Mouse (Mus musculus) retina, postnatal 7 days (tissue): ENCODE measurements around the gene Erc1.

ENCODE experiments used
- DNase-seq: peaks from one replicate; pipeline ENCODE4 v3.0.0-alpha.2; 2012; ENCODE audit warnings: low read depth, low spot score

The Erc1 gene

DNA sequence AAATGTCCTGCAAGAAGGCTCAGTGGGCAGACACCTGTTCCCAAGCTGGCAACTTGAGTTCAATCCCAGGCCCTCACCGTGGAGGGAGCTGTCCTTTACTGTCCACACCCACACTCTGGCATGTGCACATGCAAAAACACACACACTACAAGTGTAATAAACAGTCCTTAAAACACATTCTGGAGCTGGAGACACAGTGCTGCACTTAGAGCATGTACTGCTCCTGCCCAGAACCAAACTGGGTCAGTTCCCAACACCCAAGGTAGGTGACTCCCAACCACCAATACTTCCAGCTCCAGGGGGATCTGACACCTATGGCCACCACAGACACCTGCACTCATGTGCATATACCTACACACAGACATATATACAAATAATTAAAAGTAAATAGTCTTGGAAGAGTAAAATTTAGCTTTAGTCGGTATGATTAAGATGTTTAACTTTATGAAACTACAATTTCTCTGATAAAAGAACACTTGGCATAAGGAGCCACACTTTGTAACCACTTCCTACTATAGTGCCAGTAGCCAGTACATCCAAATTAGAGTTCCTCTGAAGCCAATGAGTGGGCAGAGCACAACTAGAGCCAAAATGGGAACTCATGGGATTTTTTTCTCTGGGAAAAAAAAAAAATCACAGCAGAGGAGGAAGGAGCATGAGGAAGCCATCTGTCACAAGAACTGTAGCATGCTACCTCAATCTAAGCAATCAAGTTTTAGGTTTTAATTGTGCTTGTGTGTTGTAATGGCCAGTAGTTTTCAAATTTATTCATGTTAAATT, 39.1 kb downstream of the Erc1 start:
- no peak for DNase-seq

DNA sequence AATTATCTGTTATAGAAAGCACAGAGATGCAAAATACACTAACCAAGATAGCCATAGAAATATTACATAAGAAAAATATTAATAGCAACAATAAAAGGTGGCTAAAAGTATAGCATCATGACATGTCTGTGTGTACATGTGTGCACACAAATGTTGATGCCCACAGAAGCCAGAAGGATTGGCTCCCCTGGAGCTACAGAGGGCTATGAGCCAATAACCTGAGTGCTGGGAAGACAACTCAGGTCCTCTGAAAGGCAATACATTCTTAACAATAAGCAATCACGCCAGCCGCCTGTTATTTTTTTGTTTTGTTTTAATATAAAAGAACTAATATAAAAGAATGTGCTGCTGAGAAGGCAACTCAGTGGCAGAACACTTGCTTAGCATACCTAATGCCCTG, 44.7 kb downstream of the Erc1 start:
- DNase-seq: no peak

DNA sequence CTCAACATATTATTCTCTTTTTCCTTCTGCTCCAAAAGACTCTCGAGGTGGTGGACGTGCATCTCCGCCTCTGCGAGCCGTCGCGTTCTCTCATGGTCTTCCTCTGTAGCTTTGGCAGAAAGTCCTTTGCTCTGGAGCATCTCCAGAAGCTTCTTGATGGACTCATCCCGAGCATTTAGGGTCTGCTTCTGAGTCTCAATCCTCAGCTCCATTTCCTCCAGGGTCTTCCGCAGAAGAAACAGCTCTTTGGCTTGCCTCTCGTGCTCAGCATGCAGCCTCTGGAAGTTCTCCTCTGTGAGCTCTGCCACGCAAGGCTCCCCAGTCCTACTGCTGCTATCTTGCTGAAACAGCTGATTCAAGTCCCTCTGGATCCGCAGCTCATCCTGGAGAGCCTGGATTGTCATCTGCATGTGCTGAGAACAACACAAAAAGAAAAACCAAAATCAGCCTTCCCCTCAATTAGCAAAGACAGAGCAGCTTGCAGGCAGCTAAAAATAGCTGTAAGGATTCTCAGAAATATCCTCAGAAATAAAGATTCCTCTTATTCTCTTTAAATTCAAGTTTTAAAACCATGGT, 51.0 kb downstream of the Erc1 start:
- DNase-seq: no peak

DNA sequence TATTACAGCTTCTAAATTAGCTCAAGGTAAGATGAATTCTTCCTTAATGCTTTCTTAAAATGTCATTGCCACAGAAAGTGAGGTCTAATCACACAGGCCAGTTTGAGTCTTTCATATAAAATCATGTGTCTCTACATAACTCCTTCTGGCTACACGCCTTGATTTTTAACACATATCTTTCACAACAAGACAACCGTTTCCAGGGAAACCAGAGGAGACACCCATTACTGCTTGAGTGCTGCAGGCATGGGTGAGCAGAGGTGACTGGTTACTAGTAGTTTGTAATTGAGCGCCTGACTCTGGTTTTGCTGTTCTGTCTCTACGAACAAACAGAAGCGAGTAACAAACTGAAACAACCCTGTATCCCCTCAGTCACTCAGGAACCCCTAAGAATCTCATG, 51.7 kb downstream of the Erc1 start:
- DNase-seq: no peak

DNA sequence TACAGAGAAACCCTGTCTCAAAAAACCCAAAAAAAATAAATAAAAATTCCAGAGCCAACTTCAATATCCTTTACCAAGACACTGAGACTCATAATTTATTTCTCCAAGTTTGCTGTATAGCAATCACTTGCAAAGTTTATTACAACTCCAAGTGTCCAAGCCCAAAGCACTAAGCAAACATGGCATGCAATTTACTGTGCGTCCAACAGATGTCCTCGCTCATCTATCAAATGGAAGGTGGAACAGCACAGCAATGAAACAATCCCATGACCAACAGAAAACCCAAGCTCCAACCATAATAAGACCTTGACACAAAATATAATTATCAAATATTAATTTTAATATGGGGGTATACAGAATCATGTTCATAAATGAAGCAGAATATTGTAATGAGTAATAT, 55.4 kb downstream of the Erc1 start:
- peak; percentile 51 for DNase-seq

DNA sequence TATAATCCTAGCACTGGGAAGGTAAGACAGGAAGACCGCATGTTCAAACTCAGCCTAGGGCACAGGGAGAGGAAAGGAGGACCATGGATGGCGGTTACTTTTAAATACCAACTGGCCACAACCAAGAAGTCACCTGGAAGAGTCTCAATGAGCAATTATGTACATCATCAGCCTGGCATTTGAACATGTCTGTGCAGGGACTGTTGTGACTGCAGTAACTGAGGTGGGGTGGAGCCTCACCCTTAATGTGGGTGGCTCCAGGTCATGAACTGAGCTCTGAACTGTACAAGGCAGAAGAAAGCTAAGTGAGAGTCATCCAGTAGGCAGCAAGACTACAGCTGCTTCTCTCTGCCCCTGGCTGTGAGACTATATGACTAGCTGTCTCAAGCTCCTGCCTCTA, 65.6 kb downstream of the Erc1 start:
- DNase-seq: no peak

DNA sequence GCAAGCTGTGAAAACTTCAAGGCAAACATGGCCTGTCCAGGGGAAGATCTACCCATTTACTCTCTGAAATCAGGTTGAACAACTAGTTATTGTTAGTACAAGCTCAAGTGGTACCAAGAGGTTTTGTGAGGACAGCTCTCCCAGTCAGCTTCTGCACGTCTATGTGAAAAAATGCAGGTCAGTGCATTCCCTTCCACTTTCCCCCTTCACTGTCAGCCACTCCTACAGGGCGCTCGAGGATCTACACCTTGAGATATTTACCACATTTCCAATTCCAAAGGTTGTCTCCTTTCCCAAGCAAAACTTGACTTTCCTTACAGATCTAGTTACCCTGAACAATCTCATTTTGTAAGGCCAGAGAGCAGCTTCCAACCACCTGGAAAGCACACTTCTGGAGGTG, 66.9 kb downstream of the Erc1 start:
- DNase-seq: no peak

DNA sequence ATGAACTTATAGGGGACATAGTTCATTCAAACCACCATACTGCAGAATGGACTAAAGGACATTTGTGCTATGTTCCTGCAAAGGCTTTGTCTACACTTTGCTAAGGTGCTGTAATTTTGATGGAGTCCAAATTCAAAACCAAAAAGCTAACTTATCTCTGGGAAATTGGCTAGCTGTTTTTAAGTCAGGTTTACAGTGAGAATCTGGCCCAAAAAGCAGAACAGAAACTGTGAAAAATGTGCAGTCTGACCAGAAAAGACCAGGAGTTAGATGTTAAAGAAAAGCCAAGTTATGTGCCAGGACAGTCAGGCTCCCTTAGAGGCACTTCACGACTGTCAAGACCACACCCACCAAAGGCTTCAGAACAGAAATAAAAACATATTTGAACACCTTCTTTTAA, 79.2 kb downstream of the Erc1 start:
- DNase-seq: no peak

DNA sequence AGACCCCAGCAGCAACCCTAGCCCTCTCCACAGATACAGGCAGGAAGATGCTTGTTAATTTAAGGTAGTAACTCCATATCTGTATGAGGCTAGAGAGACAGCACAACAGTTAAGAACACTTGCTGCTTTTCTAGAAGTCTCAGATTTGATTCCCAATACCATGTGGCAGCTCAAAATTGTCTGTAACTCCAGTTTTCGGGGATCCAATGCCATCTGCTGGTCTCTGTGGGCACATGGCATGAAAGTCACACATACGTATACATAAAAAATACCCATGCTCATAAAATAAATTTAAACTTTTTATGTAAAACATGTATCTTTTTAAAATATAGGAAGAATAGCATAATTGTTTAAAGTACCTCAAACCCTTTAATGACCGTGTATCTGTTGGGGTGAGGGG, 83.6 kb downstream of the Erc1 start:
- no peak for DNase-seq

DNA sequence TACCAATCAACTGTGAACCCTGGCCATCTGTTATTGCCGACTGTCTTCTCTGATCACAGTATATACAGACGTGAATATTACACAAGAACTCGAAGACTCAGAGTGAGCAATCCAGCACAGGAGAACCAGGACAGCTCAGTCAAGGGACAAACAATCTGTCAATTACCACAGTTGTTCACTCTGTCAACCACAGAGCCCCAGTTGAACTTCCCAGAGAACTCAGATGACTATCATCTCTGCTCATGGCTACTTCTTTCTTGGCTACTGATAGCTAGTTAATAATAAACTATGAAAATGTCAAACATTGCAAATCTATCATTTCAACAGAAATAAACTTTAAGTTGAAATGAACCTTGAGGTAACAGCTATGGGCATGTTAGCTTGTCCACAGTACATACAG, 88.1 kb downstream of the Erc1 start:
- no peak for DNase-seq

DNA sequence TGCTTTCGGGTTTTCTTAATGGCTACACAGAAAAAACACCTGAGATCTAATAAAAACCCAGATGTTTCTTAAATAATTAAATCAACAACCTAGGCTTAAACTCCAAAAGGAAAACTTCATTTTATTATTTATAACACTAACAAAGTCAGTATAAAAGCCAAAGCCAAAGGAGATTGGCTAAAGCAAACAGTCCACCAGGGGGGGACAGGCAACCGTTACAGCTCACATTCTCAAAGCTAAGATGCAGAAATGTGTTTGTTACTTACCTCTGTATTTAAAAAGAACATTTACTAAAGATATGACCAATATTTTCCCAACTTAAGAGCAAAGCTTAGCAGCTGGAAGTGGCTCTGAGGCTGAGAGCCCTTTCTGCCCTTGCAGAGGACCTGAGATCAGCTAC, 89.5 kb downstream of the Erc1 start:
- DNase-seq: no peak

DNA sequence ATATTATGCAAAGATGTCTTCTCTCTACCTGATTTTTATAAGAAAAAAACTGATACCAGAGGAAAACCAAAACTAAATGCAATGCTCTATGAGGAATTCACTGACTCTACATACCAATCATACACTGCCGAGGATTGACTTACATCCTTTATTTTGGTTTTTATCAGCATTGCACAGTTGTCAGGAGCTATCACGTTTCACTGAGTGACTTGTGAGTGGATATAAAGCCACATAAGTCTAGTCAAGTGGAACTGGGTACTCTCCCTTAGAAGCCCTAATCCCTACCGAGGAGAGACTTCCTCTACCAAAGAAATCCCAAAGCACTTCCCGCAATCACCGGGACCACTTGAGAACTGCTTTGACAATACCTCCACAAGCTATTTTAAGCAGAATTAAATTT, 90.2 kb downstream of the Erc1 start:
- DNase-seq: no peak

DNA sequence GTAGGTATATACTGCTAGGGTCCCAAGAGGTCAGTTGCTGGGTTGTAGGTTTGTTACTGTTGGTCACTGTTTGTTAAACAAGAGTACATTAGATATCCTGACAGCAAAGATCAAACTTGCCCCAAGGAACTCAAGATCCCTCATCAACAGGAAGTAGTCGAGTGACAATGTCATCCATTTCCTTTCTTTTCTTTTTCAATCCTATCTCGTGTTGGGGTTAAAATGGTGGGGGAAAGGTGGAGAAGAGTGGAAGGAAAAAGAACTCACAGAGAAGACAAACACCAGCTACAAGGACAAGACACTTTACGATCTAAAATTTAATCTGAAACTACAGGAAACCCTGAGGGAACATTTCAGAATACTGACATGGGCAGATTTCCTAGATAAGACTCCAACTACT, 92.1 kb downstream of the Erc1 start:
- no peak for DNase-seq

DNA sequence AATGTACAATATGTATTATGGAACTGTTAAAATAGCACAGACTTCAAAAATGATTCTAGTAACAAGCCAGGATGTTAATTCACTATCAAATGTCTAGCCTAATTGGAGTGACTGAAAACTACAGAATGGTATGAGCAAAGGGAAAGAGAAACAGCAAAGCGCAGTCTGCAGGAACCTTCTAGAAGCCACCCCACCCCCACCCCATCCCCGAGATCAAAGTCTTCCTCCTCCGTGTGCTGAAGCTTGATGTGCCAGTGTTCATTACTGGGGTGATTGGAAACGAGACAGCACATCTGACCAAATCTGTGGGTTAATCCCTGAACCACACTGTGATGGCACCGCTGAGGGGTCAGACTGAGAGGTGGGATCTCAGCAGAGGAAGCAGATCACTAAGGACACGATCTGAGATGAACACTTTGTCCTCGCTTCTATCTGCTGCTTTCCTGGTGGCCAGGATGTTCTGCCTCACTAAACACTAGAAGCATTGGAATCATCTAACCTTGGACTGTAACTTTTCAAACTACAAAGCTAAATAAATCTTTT, 98.8 kb downstream of the Erc1 start:
- no peak for DNase-seq

DNA sequence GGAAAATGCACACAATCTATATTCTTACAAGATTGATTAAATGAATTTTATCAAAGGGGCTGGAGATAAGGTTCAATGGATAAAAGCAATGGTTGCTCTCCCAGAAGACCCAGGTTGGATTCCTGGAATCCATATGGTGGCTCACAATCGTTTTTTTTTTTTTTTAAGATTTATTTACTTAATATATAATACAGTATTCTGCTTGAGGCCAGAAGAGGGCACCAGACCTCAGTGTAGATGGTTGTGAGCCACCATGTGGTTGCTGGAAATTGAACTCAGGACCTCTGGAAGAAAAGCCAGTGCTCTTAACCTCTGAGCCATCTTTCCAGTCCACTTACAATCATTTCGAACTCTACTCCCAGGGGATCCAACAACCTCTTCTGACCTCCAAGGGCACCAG, 106.1 kb downstream of the Erc1 start:
- no peak for DNase-seq

DNA sequence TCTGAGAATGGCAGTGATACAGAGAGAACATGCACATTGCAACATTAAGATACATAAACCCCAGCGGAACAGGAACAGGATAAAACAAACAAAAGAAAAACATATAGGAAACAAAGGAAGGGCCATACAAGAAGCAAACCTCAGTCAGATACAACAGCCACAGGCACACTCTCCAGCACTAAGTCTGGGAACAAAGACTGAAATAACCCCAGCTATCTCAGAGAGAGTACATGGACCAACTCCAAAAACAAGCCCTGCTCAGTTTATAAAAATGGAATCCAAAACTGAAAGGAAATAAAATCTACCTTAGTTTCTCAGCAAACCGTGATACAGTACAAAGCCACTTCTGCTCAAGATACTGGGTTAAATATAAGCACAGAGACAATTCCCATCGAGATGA, 107.4 kb downstream of the Erc1 start:
- no peak for DNase-seq

DNA sequence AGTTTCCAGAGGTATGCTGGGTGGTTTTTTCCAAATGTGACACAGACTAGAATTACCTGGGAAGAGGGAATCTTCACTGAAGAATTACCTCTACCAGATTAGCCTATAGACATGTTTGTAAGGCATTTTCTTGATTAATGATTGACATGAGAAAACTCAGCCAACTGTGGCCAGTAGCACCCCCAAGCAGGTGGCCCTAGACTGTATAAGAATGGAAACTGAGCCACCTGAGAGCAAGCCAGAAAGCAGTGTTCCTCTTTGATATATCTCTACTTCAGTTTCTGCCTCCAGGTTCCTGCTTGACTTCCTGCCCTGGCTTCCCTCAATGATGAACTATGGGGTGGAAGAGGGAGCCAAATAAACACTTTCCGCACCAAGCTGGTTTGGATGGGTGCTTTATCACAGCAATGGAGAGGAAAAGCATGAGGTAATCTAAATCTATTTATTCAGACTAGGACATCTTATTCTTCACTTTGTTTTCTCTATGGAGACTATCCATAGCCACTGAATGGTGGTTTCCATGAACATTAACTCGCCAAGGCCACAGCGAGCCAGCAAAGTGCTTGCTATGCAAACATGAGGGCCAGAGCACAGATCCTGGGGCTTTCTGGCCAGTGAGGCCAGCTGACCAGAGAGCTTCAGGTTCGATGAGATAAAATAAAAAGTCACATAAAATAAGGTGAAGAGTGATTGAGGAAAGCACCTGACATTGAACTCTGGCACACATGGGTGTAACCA, 109.2 kb downstream of the Erc1 start:
- no peak for DNase-seq

DNA sequence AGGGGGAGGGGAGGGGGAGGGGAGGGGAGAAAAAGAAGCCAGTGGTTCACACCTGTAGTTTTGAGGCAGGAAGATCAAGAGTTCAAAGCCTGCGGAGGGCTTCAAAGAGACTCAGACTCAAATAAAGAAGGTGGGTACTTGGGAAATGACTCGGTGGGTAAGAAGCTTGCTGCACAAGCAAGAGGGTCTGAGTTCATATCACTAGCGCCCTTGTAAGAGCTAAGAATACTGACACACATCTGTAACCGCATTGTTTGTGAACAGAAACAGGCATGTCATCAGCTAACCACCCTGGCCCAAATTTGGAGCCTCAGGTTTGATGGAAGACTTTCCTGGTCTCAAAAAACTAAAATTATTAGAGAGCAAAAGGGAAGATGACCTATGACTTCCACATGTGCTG, 110.3 kb downstream of the Erc1 start:
- no peak for DNase-seq

DNA sequence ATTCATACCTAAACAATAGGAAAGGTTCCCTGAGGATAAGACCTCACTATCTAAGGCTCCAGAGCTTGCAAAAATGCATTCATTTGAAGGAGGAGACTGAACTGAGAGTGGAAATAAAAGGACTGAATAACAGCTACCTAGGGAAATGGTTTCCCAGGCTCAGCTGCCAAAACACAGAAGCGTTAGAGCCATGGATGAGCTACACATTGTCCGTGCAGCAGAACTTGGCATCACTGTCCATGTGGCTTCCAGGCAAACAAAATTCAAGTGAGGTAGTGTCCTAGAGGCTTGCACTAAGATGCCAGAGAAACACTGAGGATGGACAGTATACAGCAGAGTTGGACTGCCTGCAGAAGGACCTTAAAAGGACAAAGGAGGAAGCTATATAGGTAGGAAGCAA, 112.0 kb downstream of the Erc1 start:
- DNase-seq: no peak

DNA sequence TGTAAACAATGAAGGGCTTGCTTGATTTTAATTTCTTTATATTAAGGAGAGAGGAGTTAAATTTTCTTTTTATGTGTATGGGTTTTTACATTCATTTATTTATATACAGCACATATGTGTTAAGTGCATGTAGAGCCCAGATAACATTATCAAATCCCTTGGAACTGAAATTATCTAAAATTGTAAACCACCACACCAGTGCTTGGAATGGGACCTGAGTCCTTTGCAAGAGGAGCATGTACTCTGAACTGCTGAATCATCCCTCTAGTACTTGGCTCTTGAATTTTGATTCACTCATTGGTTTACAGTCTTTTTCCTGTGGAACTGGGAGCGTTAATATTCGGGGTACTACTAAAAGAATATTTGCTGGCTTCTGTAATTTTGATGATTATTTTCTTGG, 116.8 kb downstream of the Erc1 start:
- DNase-seq: no peak

DNA sequence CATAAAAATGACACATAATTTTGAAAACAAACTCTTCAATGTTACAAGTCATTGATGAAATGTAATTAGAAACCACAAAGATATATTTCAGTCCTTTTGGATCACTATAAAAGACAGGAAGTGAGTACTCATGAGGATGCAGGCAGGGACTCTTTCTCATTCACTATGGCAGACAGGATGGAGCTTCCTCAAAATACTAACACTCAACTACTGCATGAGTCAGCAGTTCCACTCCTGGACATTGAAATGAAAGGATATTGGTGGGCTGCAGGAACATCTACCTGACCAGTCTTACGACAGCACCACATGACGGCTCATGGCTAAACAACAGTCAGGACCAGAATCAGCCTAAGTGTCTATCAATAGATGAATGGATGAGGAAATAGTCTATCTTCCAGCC, 132.7 kb downstream of the Erc1 start:
- DNase-seq: no peak

DNA sequence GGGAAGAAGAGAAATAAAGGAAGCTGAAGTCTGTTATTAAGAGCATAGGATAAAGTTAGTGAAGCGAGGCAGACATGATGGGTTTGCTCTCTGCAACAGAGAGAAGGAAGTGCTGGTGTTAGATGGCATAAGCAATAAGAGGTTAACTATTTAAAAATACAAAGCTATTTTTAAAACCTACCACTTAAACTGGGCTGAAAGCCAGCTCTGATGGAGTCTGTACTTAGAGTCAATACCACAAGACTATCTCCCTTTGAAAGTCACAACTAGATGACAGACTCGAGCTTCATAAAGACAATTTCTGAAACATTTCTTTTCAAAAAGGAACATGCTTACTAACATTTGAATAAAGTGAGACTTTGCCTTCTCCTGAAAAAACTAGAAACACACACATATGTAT, 134.0 kb downstream of the Erc1 start:
- no peak for DNase-seq

DNA sequence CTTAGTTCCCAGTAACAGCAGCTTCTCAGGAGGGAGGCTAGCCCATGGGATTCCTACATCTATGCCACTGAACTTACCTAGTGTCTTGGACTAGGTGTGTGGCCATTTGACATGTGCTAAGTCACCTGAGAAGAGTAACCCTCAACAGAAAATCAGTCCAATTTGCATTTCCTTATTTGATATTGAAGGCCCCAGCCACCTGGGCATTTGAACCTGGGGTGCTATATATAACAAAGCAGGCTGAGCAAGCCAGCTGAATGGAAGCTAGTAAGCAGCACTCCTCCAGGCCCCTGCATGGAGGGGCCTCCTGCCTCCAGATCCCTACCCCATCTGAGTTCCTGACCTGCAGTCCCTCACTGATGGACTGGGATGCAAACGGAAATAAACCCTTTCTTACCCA, 135.5 kb downstream of the Erc1 start:
- no peak for DNase-seq
